Mouse (Mus musculus): ENCODE results near the gene Rab6b.

Rab6b gene

DNA sequence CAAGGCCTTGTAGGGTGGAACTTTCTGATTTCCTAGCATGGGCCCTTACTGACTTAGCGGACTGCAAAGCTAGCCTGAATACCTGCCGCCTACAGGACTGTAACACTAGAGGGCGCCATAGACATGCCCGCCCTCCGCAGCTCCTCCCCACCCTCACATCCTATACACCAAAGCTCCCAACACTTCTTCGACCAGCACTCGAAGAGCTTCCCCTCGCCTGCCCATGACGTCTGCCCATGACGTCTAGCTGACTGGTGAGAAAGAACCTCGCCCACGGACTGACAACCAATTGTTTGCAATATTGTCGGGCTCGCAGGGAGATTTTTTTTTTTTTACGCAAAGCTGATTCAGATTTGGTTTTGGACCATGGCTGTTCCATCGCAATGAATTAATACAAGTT, 96.3 kb downstream of the Rab6b start:
- Histone ChIP-seq H3K9me3 (ENCODE audit: low read length) (peaks cover 6% of the 10 kb centered on the region), H3K4me1 (replicated peaks; ENCODE audit: low read depth, low read length) (peaks cover 21% of the 10 kb centered on the region), H3K36me3 (ENCODE audit: insufficient read depth, low read length) (no peaks in the 10 kb centered on the region), H3K4me3 (replicated peaks; ENCODE audit: low read length) (no peak overlapping the region), H3K27me3 (ENCODE audit: insufficient read depth, low read length) (peaks cover 24% of the 10 kb centered on the region)
- TF ChIP-seq NANOG (IDR thresholded peaks at IDR 0.05; ENCODE audit: borderline replicate concordance, low read length) (no peak), CTCF (conservative IDR thresholded peaks at IDR 0.05; ENCODE audit: low read length) (peak; percentile 65), POU5F1 (IDR thresholded peaks at IDR 0.05; ENCODE audit: borderline replicate concordance, low read length) (no peak)

DNA sequence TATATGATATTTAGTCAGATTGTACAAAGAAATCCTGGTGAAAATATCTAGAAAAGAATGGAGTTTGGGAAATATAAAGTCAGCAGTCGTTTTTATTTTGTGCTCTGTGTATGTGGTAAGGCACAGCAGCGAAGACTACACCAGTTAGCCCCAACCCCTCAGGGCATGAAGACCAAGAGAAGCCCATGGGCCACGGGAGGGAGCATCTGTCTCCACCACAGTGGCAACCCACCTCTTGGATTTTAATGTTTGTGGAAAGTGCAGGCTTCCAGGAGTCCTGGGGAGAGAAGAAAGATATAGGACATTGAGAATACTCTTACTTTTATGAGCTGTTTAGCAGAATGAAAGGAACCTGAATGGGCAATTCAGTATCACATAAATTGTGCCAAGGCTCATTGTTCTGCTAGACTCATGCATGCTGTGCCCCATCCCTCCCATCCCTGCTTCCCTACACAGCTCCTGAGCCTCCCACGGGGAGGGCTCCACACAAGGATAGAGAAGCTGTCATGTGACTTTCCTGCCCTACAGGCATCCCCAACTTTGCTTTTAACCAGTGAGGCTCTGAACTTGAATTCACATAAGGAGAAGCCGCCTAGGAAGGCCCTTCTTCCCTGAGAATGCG, 97.3 kb downstream of the Rab6b start:
- no peaks in the 10 kb centered on the region for H3K36me3 ChIP-seq (ENCODE audit: insufficient read depth, low read length)
- H3K4me3 ChIP-seq (replicated peaks; ENCODE audit: low read length), result no peak overlapping the region
- peaks cover 31% of the 10 kb centered on the region for H3K27me3 ChIP-seq (ENCODE audit: insufficient read depth, low read length)
- peaks cover 5% of the 10 kb centered on the region for H3K9me3 ChIP-seq (ENCODE audit: low read length)
- peaks cover 21% of the 10 kb centered on the region for H3K4me1 ChIP-seq (replicated peaks; ENCODE audit: low read depth, low read length)
- TF ChIP-seq CTCF (conservative IDR thresholded peaks at IDR 0.05; ENCODE audit: low read length) (no peak), NANOG (IDR thresholded peaks at IDR 0.05; ENCODE audit: borderline replicate concordance, low read length) (peak; percentile 58; the same call in 1 of the 2 replicates)

DNA sequence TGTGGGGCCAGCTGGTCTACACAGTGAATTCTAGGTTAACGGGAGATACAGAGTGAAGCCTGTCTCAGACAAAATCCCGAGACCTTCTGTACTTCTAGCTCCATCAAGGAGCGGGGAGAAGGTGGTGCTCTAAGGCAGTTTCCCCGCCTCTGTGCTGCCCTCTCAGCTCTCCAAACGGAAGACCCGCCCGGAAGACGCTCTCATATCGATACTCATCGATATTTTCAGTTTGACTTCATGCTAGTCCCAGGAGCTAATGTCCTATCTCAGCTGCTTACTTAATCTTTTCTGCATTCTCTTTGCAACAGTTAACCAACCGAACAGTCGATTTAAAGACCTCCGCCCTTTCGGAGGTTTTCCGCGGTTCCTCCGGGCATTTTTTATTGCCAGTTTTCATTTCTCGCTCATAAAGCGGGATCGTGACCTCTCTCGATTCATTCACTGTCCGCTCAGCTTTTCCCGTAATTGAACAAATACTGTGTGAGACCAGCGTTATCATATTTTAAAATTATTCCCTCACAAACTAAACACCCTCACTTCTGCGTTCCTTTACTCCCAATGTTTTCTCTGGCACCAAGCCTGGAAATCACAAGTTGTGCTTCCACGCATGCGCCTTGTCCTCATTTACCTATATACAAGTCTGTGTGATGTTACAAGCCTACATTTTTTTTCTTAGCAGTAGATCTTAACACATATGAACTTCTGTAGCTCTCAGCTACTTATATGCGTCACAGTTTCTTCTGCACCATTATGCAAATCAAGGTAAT, 101.2 kb downstream of the Rab6b start:
- Histone ChIP-seq H3K9me3 (ENCODE audit: low read length) (no peaks in the 10 kb centered on the region), H3K4me1 (replicated peaks; ENCODE audit: low read depth, low read length) (peaks cover 14% of the 10 kb centered on the region), H3K27me3 (ENCODE audit: insufficient read depth, low read length) (peaks cover 39% of the 10 kb centered on the region), H3K4me3 (replicated peaks; ENCODE audit: low read length) (peak overlapping the region; percentile 63), H3K36me3 (ENCODE audit: insufficient read depth, low read length) (no peaks in the 10 kb centered on the region)
- TF ChIP-seq POU5F1 (IDR thresholded peaks at IDR 0.05; ENCODE audit: borderline replicate concordance, low read length) (no peak), NANOG (IDR thresholded peaks at IDR 0.05; ENCODE audit: borderline replicate concordance, low read length) (no peak), CTCF (conservative IDR thresholded peaks at IDR 0.05; ENCODE audit: low read length) (no peak)

GRCm38 (mm10) chr9:103213631-103214030, 102.0 kb downstream of the Rab6b start:
- H3K27me3 ChIP-seq (ENCODE audit: insufficient read depth, low read length), result peaks cover 39% of the 10 kb centered on the region
- no peaks in the 10 kb centered on the region for H3K36me3 ChIP-seq (ENCODE audit: insufficient read depth, low read length)
- H3K4me3 ChIP-seq (replicated peaks; ENCODE audit: low read length), result no peak overlapping the region
- H3K4me1 ChIP-seq (replicated peaks; ENCODE audit: low read depth, low read length), result peaks cover 10% of the 10 kb centered on the region
- H3K9me3 ChIP-seq (ENCODE audit: low read length), result no peaks in the 10 kb centered on the region
- no peak for TF ChIP-seq CTCF (conservative IDR thresholded peaks at IDR 0.05; ENCODE audit: low read length)
- no peak for TF ChIP-seq NANOG (IDR thresholded peaks at IDR 0.05; ENCODE audit: borderline replicate concordance, low read length)
- TF ChIP-seq POU5F1 (IDR thresholded peaks at IDR 0.05; ENCODE audit: borderline replicate concordance, low read length), result no peak

DNA sequence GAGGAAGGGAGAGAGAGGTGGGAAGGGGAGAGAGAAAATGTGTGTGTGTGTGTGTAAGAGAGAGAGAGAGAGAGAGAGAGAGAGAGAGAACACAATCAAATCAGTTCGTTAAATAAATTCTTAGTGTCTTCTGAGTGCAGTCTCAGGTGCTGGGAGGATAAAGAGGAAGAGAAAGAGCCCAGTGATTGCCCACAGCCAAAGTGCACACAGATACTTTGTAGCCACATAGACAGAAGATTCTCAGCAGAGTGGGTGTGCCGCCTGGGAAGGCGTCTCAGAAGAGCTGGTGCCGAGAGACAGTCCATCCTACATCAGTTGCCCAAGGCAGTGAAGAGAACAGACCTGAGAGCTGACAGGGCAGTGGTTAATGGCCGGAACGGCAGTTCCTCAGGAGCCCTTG, 102.7 kb downstream of the Rab6b start:
- Histone ChIP-seq H3K9me3 (ENCODE audit: low read length) (no peaks in the 10 kb centered on the region), H3K4me3 (replicated peaks; ENCODE audit: low read length) (no peak overlapping the region), H3K4me1 (replicated peaks; ENCODE audit: low read depth, low read length) (peaks cover 4% of the 10 kb centered on the region; the same call in 1 of the 2 replicates), H3K36me3 (ENCODE audit: insufficient read depth, low read length) (no peaks in the 10 kb centered on the region), H3K27me3 (ENCODE audit: insufficient read depth, low read length) (peaks cover 38% of the 10 kb centered on the region)
- TF ChIP-seq CTCF (conservative IDR thresholded peaks at IDR 0.05; ENCODE audit: low read length) (no peak), NANOG (IDR thresholded peaks at IDR 0.05; ENCODE audit: borderline replicate concordance, low read length) (no peak)

DNA sequence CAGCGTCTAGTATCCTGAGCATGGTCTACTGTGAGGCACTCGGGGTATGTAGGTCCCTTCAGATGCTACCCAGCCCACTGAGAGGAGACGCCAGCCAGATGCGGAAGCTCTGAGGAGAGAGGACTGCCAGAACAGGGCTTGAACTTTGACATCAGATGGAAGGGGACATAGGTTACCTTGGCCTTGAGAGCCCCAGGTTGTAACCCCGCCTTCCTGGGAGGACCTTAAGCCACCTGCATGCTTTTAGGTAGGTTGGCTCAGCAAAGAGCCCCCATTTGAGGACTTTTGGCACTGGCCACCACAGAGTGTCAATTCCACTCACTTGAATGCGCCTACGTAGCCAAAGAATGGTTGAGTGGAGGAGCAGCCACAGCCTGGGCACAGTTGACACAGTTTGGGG, 113.1 kb downstream of the Rab6b start:
- peaks cover 31% of the 10 kb centered on the region for H3K27me3 ChIP-seq (ENCODE audit: insufficient read depth, low read length)
- H3K36me3 ChIP-seq (ENCODE audit: insufficient read depth, low read length), result no peaks in the 10 kb centered on the region
- H3K9me3 ChIP-seq (ENCODE audit: low read length), result no peaks in the 10 kb centered on the region; the same call in 1 of the 2 replicates
- TF ChIP-seq NANOG (IDR thresholded peaks at IDR 0.05; ENCODE audit: borderline replicate concordance, low read length) (no peak), POU5F1 (IDR thresholded peaks at IDR 0.05; ENCODE audit: borderline replicate concordance, low read length) (no peak), CTCF (conservative IDR thresholded peaks at IDR 0.05; ENCODE audit: low read length) (no peak)
- peaks cover 23% of the 10 kb centered on the region for H3K4me1 ChIP-seq (replicated peaks; ENCODE audit: low read depth, low read length)
- H3K4me3 ChIP-seq (replicated peaks; ENCODE audit: low read length), result no peak overlapping the region

- no peak overlapping the region for H3K4me3 ChIP-seq (replicated peaks; ENCODE audit: low read length)
- peaks cover 35% of the 10 kb centered on the region for H3K27me3 ChIP-seq (ENCODE audit: insufficient read depth, low read length)
- H3K9me3 ChIP-seq (ENCODE audit: low read length), result no peaks in the 10 kb centered on the region; the same call in 1 of the 2 replicates
- H3K36me3 ChIP-seq (ENCODE audit: insufficient read depth, low read length), result no peaks in the 10 kb centered on the region
- TF ChIP-seq CTCF (conservative IDR thresholded peaks at IDR 0.05; ENCODE audit: low read length) (peak; percentile 54), POU5F1 (IDR thresholded peaks at IDR 0.05; ENCODE audit: borderline replicate concordance, low read length) (no peak)
- H3K4me1 ChIP-seq (replicated peaks; ENCODE audit: low read depth, low read length), result peaks cover 29% of the 10 kb centered on the region
Observed at GRCm38 (mm10) chr9:103225464-103225863, 113.9 kb downstream of the Rab6b start.

DNA sequence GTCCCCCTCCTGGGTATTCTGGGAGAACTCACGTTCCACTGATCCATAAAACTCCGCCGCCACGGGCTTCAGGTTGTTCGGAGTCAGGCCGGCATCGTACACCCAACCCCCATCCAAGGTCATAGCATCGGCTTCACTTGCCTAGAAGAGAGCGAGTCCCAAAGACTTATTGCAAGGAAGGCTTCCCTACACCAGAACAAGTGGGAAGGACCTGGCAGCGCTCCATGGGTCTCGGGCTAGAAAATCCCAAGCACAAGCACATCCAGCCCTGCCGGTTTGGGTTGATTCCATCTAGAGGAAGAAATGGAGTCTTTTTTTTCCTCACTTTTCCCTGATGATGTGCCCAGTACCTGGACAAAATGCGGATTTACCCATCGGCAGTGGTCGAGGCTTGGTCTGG, 115.2 kb downstream of the Rab6b start:
- Histone ChIP-seq H3K36me3 (ENCODE audit: insufficient read depth, low read length) (no peaks in the 10 kb centered on the region), H3K9me3 (ENCODE audit: low read length) (no peaks in the 10 kb centered on the region; the same call in 1 of the 2 replicates), H3K4me1 (replicated peaks; ENCODE audit: low read depth, low read length) (peaks cover 38% of the 10 kb centered on the region), H3K27me3 (ENCODE audit: insufficient read depth, low read length) (peaks cover 38% of the 10 kb centered on the region), H3K4me3 (replicated peaks; ENCODE audit: low read length) (no peak overlapping the region)
- no peak for TF ChIP-seq NANOG (IDR thresholded peaks at IDR 0.05; ENCODE audit: borderline replicate concordance, low read length)
- no peak for TF ChIP-seq CTCF (conservative IDR thresholded peaks at IDR 0.05; ENCODE audit: low read length)
- TF ChIP-seq POU5F1 (IDR thresholded peaks at IDR 0.05; ENCODE audit: borderline replicate concordance, low read length), result no peak
